Mouse (Mus musculus) liver (tissue): ENCODE data around the gene Ano8.

Experiments used
- DNase-seq: peaks from one replicate; pipeline ENCODE4 v3.0.0-alpha.2; 2020; ENCODE audit warnings: mixed read lengths

The Ano8 gene

GRCm38 (mm10) chr8:71485142-71486135 lies at the start of gene Ano8:
Gene Ano8 (minus strand): TSS chr8:71485963.
- peak; percentile 77 for DNase-seq

DNA sequence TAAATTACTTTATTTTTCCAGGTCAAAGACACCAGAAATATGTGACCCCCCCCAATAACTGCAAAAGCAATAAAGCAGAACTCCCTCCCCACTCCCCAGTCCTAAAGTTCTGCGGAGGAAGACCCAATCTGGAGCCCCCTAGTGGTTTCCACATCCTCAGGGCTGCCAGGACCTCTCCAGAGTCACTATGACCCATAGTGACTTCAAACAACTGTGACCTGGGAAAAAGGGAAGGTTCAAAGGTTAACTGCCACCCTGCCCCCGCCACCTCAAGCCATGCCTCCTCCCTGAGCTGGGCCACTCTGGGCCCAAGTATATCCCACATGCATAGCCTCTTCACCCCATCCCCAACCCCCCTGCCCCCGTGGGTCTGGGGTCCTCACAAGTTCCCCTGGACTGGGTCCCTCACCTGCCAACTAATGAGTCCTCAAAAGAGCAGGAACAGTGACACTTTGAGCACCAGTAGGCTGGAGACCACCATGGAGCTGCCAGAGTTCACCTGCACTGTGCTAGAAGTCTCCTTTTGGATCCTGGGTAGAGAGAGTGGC lies 48.6 kb upstream of the Ano8 start:
- no peak for DNase-seq

- peak; percentile 42 for DNase-seq
Measured at GRCm38 (mm10) chr8:71530735-71531467, 45.1 kb upstream of the Ano8 start.

DNA sequence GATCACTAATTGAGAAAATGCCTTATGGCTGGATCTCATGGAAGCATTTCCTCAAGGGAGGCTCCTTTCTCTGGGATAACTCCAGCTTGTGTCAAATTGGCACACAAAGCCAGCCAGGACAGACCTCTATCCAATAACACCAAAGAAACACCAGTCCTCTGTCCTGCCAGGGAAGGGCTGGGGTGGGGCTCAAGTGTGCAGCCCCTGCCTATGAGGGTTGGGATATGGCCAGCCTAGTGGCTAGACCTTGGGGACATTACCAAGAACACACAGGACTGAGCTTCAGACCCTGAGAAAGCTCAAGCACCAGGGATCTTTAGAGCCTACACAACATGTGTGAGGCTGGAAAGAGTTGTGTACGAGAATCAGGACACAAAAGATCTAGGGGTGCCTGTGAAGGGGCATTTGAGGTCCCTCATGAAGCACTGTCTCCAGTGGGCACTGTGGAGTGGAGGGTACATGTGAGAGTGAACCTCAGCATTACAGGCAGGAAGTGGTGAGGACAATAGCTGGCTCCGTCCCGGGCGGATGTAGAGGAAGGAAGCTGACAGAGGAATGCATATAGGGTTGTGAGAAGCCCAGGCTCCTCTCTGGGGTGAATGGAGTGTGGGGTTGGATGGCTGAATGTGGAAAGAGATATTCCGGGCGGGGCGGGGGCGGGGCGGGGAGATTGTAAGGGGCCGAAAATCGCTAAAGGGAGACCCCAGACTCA lies 42.8 kb upstream of the Ano8 start:
- peak; percentile 30 for DNase-seq

GRCm38 (mm10) chr8:71527162-71527870 lies 41.6 kb upstream of the Ano8 start:
- no peak for DNase-seq

- DNase-seq, result no peak
Measured at GRCm38 (mm10) chr8:71526272-71526671, 40.5 kb upstream of the Ano8 start.

GRCm38 (mm10) chr8:71525226-71526050 lies 39.7 kb upstream of the Ano8 start, which contains the start of gene Ccdc194:
Gene Ccdc194 (minus strand): TSS chr8:71525711.
- no peak for DNase-seq

GRCm38 (mm10) chr8:71521634-71522033 lies 35.9 kb upstream of the Ano8 start:
- DNase-seq, result peak; percentile 91

DNA sequence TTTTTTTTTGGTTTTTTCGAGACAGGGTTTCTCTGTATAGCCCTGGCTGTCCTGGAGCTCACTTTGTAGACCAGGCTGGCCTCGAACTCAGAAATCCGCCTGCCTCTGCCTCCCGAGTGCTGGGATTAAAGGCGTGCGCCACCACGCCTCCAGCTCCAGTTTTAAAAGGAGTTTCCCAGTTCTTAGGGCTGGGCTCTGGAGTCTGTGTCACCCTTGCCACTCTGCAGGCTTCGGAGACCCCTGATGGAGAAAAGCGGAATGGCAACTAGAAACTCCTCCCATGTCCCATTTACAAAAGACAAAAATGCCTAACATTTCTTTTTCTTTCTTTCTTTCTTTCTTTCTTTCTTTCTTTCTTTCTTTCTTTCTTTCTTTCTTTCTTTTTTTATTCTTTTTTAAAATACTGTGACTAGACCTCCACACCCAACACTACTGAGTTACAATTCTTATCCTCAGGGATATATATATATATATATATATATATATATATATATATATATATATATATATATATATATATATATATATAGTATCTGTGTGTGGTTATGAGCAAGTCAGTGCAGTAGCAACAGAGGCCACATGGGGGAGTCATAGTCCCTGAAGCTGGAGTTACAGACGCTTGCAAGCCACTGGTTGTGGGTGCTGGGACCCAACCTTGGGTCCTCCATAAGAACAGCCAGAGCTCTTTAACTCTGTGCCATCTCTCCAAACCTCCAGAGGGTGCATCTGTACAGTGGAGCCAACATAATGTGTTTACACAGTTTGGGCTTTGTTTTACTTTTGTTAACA lies 33.5 kb upstream of the Ano8 start:
- peak; percentile 66 for DNase-seq

- DNase-seq, result no peak
Measured at GRCm38 (mm10) chr8:71516786-71517185, 31.0 kb upstream of the Ano8 start.

- no peak for DNase-seq
Measured at GRCm38 (mm10) chr8:71515043-71515442, 29.3 kb upstream of the Ano8 start.

- no peak for DNase-seq
Measured at GRCm38 (mm10) chr8:71513018-71513754, 27.4 kb upstream of the Ano8 start.

DNA sequence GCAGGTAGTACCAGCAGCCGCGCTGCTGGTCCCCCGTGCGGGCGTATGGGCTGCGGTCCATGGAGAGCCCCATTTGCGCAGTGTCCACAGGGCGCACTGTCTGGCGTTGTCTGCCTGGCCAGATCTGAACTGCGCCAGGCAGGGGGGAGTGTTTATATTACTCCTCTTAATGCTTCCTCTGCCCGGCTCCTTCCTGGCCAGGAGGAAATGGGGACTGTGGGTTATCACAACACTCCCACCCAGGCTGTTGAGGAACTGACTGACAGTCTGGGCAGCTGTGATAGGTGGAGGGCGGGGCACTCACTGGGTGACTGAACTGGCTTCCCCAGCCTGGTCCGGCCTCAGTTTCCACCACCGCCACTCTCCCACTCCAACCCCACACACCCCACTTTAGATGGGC lies 25.9 kb upstream of the Ano8 start, which contains the start of gene Plvap:
Plvap (minus strand) TSS at position 109 of the 400 bp plus-strand sequence.
- DNase-seq, result peak; percentile 79

DNA sequence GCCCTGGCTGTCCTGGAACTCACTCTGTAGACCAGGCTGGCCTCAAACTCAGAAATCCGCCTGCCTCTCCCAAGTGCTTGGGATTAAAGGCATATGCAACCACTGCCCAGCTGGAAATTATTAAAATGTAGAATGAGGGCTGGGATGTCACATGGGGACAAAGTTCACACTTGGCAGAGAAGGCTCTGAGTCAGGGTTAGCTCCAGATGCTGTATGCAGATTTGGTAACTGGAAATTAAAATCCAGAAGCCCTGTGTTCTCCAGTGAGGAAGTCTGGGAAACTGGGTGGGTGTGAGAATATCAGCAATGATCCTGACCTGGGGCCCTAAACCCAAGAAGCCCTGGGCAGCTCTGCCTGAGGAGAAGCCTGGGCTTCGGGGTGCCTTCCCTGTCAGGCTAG lies 23.6 kb upstream of the Ano8 start:
- DNase-seq, result no peak

DNA sequence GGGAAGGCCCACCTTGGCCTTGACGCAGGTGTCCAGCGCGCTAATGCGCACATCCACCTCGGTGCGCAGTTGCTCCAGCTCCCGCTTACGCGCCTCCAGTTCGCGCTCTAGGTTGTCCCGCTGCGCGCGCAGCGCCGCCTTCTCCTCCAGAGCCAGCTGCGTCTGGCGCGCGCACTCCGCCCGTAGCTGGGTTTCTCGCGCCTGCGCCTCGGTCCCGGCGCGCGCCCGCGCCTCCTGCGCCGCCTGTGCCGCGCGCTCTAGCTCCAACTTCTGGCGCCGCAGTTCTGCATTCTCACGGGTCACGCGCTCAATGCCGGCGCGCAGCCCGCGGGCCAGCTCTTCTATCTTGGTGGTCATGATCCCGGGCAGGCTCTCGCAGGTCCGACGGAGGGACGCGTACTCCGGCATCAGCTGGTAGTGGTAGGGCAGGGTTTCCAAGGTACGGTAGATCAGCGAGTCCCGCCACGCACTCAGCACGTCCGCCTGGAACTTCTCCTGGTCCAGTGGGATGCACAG lies 21.9 kb upstream of the Ano8 start:
- DNase-seq, result peak; percentile 79

- no peak for DNase-seq
Measured at GRCm38 (mm10) chr8:71505979-71506378, 20.2 kb upstream of the Ano8 start.

DNA sequence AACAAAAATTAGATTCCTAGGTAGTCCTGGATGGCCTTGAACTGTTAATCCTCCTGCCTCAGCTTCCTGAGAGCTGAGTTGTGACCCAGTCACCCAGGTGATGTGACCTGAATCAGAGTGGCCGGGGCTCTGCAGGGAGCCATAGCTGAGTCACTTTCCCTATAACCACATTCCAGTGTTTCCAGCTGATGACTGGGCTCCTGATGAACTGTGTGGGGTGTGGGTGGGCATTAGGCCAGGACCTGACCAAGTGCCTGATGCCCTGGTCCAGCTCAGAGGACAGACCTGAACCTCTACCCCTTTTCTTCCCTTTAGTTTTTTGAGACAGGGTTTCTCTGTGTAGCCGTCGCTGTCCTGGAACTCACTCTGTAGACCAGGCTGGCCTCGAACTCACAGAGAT lies 19.6 kb upstream of the Ano8 start:
- DNase-seq, result no peak

DNA sequence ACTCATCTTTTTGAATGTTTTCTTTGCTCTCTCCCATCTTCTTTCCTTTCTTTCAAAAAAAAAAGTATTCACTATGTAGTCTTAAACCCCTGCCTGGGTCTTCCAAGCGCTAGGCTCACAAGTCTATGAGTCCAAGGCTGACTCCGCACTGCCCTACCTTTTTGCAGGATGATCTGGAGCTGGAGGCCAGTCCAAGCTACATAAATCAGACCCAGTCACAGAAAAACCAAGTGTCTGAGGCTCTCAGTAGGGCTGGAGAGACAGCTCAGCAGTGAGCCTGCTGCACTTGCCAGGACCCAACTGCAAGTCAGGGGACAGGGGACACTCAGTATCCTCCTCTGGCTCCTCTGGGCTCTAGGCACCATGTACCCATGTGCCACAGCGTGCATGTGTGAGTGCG lies 18.6 kb upstream of the Ano8 start:
- no peak for DNase-seq
